Mouse (Mus musculus) layer of hippocampus, postnatal 25 days (tissue): ENCODE data around the gene Slc25a27. TPM values are rescaled to one million over a fixed set of nuclear protein-coding genes. Genes with fewer than 3 reads are reported as not detected.
A peak's percentile ranks its signal among the peaks of the same experiment; 100 is the strongest.

Source experiments
- DNase-seq, 2 experiments: peaks; one replicate each; pipeline ENCODE4 v3.0.0; 2022; ENCODE audit warnings: mixed read lengths in 2 of 2, low spot score in 1 of 2; ENCODE audit errors: extremely low spot score in 1 of 2
- total RNA-seq, 2 experiments: library from RNA; stranded (reverse); gene quantifications; 2 replicates each; pipeline ENCODE4 v1.2.3; 2021

The Slc25a27 gene
- total RNA-seq, 2 experiments from 2014 or later, result 30.8 to 36.0 TPM

DNA sequence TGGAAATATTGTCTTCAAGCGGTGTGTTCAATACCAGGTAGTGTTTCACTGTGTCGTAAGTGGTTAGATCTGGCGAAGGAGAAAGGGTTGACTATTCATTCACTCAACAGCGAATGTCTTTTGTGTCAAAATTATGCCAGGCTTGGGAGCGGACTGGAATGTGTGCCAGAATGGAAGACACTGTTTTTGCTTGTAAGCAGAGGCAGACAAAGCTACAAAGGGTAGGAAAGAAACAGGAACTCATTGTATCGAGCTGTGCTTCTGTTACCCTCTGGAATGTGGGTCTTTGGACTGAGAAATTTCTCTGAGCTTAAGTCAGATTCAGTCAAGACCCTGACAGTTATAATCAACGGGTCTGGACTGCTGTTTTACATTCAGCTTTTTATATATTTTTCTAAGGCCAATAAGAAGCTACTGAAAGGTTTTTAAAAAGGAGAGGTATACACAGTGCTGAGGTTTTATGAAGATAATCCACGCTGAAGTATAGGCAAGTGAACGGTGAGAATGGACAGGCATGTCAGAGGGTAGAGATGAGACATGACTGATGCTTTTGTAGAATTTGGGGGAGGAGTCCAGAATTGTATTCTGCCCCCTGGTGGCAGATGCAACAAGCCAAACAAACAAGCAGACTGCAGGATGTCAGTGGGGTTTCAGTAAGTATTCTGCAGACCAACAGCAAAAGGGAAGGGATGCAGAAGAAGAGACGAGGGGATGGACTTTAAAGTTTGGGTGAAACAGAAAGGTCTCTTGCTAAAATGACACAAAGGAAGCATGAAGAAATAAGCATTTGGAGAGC is 17.2 kb downstream of the Slc25a27 start:
- peak in 1 of 2 experiments; percentile 24 for DNase-seq

DNA sequence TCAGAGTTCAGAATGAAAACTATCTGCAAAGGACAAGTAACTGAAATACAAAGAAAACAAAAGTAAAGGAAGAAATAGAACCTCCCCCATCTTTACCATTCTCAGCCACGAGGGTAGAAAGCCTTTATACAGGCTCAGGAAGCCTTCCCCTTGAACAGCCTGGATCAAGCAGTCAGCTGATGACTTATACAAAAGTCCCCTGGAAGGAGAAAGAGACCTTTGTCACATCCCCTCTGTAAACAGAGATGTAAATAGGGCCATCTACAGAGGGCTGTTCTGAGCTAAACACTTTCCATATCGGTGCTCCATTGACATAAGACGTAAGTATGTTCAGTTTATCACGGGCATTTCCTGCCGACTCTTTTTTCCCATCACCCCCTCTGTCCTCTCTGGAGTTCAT is 20.1 kb downstream of the Slc25a27 start:
- no peak for DNase-seq

DNA sequence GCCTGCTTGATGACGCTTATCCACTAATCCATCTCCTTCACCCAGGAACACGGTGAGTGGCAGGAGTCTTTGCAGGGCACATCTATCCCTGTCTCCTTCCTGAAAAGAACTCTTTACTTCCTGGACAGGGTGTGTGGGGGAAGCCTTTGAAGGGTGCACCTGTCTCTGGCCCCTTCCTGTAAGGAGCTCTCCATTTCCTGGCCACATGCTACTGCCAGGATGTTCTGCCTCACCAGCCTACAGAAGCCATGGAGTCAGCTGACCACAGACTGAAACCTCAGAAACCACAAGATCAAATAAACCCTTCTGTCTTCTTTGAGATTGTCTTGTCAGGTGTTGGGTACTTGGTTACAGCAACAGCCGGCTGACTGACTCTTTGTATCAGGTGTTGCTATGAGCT is 21.9 kb downstream of the Slc25a27 start:
- no peak for DNase-seq

DNA sequence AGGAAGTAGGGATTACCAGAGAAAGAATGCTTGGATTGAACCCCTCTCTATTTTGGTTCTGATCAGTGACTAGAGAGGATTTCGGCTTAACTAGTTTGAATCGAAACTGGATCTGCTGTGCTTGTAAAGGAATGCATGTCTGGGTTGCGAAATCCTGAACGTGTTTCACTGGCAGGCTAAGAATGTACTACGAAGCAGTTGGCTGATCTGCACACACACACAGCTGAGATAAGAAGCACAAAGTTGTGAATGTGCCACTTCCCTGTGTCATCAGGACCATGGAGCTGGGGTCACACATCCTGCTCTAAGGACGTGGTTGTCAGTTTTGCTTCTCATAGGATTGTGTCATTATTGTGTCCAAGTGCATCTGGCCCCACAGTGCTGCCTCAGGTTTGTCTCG is 22.6 kb downstream of the Slc25a27 start:
- DNase-seq, result no peak

DNA sequence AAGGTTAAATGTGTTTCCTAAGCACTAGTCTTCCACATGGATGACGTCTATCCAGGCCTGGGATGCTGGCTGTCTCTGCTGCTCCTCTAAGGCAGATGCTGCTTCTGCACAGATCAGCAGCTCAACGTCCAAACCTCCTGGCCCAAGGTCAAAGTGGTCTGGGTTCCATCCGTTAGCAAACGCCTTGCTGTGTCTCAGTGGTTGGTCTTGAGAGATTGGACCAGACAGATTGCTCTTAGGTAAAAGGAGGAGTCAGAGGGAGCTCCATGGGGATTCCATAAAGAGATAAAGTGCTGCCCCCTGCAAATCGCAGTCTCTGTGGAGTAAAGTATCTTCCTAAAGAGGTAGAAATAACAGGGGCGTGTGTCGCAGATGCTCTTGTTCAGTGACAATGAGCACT is 23.8 kb downstream of the Slc25a27 start:
- DNase-seq, result no peak

GRCm38 (mm10) chr17:43640825-43641224 is 26.2 kb downstream of the Slc25a27 start:
- DNase-seq, result no peak

DNA sequence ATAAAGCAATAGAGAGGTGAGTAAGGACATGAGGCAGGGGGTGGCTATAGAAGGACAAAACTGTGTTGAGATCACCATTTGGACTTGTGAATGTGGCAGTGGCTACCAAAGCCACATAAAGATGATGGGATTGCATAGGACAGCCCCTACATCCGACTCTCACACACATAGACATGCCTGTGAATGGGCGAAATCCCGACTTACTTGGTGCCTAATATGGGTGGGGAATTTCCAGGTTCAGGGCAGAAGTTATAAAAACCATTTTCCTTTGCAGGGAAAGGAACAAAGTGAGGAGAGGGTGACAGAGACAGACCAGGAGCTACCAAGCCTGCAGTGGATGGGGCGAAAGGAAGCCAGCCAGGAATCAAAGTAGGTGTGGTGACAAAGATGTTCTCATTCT is 29.9 kb downstream of the Slc25a27 start:
- DNase-seq, result no peak

DNA sequence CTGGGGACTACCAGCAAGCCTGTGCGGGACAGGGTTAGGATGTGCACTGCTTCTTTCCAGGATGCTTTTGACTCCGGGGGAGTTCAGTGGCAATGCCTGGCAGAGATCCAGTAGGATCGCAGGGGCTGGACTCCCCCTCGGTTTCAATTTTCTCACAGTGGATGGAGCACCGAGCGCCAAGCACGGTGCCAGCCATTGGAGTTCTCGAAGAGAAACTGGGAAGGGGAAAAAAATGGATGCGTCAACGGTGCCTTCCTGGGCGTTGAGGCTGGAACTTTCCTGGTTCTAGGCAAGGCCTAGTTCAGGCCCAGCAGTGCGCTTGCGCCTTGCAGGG is 36.6 kb downstream of the Slc25a27 start:
- no peak for DNase-seq

DNA sequence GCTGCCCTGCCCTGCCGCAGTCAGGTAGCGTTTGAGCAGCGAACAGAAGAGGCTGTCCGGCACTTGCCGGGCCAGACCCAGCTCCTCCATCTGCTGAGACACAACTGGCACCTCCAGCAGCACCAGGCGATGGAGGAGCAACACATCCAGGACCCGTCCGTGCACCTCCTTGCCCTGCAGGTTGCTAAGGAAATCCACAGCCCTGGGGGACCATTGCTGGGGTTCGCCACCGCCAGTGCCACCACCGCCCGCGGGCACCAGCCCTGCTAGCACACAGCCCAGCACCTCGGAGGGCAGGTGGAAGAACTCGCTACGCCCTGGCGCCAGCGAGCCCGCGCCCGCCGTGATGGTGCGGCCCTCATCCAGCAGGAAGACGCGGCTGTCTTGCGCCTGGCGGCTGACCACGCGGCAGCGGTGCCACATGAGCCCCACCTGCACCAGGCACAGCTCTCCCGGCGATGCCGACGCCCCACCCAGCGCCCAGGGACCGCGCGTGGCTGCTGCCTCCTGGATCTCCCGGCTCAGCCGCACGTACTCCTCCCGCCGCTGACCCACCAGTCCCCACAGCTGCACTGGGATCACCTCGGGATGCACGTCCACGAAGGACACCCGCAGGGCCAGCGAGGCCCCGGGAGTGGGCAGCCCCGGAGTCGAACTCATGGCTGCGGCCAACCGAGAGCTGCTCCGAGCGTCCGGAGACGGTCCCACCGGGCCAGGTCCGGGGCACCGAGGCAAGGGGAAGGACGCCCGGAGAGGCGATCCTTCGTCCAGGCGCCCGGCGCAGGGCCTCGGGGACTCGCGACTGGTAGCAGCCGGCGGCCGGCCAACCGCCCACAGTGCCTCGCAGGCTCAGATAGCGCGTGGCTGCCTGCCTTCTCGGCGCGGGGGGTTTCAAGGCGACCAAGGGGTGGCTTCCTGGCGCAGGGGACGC is 37.3 kb downstream of the Slc25a27 start, which contains the start of gene Tdrd6:
Gene Tdrd6 (minus strand): TSS at position 804 of the 931 bp plus-strand sequence.
- DNase-seq, result no peak

- no peak for DNase-seq
Observed at GRCm38 (mm10) chr17:43629026-43629495, 38.0 kb downstream of the Slc25a27 start.

GRCm38 (mm10) chr17:43628246-43628645 is 38.8 kb downstream of the Slc25a27 start:
- no peak for DNase-seq

- no peak for DNase-seq
Observed at GRCm38 (mm10) chr17:43622076-43622475, 44.9 kb downstream of the Slc25a27 start.

DNA sequence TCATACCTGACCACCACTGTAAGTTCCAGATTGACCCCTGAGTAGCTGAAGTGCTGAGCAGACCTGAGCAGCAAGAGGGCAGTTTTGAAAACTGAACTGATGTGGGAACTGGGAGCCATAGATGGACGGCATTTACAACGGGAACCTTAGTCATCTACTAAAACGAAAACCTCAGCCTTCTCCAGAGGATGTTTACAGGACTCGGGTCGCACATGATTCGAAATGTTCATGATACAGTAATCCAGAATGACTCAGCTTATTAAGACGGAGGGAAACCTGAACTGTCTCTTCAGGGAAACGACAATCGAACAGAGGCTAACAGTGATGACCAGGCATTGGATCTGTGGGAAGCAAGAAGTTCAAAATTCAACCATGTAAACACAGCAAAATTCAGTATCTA is 47.9 kb downstream of the Slc25a27 start:
- no peak for DNase-seq

DNA sequence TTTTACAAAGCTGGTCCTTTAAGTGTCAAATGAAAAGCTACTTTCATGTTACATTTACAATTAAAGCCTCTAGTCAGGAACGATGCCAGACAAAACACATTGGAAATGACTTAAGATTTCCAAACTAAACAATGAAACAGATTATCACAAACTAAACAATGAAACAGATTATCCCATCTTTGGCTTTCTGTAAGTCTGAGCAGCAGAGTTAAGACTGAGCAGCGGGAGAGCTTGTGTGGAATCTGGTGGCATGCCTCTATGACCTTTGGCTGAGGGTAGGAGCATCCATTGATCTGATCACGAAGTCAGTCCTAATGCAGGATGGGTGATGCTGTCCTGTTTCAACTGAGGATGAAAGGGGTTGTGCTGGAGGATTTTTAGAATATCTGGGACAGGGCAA is 54.8 kb downstream of the Slc25a27 start:
- no peak for DNase-seq

DNA sequence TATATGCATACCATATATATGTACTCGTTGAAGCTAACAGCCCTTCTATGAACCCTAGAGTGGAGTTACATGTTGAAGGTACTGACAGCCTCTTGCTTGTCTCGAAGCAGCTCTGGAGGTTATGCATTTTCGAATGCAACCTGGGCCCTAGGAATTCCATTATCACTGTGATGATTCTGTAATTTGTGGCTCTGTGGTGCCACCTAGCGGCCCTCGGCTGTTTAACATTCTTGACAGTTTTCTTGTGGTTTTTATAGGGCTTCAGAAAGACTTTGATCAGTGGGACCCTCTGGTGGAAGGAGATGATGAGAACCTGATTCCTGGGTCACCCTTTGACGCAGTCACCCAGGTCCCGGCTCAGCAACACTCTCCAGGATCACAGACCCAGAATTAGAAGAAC is 55.4 kb downstream of the Slc25a27 start:
- DNase-seq, result peak; percentile 33 to 76

DNA sequence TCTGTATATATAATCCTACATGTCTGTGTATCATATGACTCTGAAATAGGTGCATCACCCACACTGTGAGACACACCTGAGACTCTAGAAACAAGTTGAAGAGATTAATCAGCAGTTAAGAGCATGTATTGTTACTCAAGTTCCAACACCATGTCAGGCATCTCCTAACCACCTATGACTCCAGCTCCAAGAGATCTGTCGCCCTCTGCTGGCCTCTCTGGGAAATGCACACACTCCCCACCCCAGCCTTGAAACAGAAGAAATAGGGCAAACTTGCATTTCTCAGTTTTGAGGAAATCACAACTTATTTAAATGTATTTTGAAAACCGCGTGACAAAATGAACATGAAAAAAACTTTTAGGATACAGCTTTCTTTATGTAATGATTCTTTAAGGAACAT is 60.3 kb downstream of the Slc25a27 start:
- DNase-seq, result peak; percentile 37 to 83

DNA sequence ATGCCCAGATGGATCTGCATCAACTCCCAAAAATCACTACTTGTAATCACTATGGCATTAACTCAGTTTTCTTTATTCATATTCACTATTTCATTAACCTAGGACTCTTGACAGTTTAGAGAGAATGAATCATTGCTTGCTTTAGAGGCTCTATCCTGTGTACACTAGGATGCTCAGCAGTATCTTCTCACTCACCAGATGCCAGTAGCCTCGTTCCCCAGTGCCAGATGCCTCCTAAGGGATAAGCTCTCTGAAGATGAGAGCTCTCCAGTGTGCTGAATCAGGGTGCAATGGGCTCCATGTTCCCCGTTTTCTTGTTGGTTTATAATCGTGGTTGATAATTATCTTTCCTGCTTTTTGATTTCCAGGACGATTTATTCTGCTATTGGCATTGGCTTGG is 68.3 kb downstream of the Slc25a27 start:
- no peak for DNase-seq

- no peak for DNase-seq
Observed at GRCm38 (mm10) chr17:43597742-43598141, 69.3 kb downstream of the Slc25a27 start.

- DNase-seq, result no peak
Observed at GRCm38 (mm10) chr17:43592296-43593291, 74.4 kb downstream of the Slc25a27 start.
